Mouse (Mus musculus) E14TG2a.4 (cell line): ENCODE data around the gene Rnf180.

ENCODE experiments used
- H3K27me3 ChIP-seq: 2 replicates; pipeline ENCODE4 v1.6.1; 2014; ENCODE audit warnings: low read length, control low read depth; ENCODE audit not compliant: insufficient read depth
- H3K36me3 ChIP-seq: 2 replicates; pipeline ENCODE4 v1.6.1; 2014; ENCODE audit warnings: low read length, control low read depth; ENCODE audit not compliant: insufficient read depth
- H3K4me1 ChIP-seq: replicated peaks from 2 replicates; pipeline ENCODE4 v1.6.1; 2014; ENCODE audit warnings: low read depth, low read length, control low read depth
- H3K4me3 ChIP-seq: replicated peaks from 2 replicates; pipeline ENCODE4 v1.5.1; 2014; ENCODE audit warnings: mild to moderate bottlenecking, low read length
- H3K9me3 ChIP-seq: 2 replicates; pipeline ENCODE4 v1.6.1; 2014; ENCODE audit warnings: low read length, control low read depth
- CTCF ChIP-seq: conservative IDR thresholded peaks from 2 replicates; pipeline ENCODE4 v1.5.1; 2014; ENCODE audit warnings: low read length
- NANOG ChIP-seq: IDR thresholded peaks from 2 replicates; pipeline ENCODE4 v1.6.1; 2014; ENCODE audit warnings: borderline replicate concordance, low read length, mixed read lengths
- POU5F1 ChIP-seq: IDR thresholded peaks from 2 replicates; pipeline ENCODE4 v1.6.1; 2014; ENCODE audit warnings: low read length, borderline replicate concordance

Gene Rnf180

DNA sequence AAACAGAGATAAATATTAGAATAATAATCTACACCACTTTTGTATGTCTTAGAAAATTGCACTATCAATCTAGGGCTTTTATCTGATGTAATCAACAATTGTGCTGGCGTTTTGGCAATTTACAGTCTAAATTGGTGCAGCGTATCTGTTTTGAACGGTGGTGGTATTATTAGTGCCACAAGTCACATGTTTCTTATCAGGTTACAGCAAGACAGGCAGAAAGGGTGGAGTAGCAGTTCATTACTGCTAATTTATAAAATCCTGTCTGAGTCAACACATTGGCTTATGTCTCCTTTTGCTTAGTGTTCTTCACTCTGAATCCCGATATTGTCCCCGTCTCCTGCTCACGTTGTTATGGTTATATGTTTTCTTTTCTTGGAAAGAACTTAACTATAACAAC lies 164.5 kb downstream of the Rnf180 start:
- peaks cover 5% of the 10 kb centered on the region; the same call in 1 of the 2 replicates for H3K9me3 ChIP-seq
- H3K4me1 ChIP-seq, result no peaks in the 10 kb centered on the region
- H3K4me3 ChIP-seq, result no peak overlapping the region
- H3K27me3 ChIP-seq, result no peaks in the 10 kb centered on the region
- TF ChIP-seq NANOG (no peak), POU5F1 (no peak), CTCF (no peak)
- no peaks in the 10 kb centered on the region for H3K36me3 ChIP-seq

DNA sequence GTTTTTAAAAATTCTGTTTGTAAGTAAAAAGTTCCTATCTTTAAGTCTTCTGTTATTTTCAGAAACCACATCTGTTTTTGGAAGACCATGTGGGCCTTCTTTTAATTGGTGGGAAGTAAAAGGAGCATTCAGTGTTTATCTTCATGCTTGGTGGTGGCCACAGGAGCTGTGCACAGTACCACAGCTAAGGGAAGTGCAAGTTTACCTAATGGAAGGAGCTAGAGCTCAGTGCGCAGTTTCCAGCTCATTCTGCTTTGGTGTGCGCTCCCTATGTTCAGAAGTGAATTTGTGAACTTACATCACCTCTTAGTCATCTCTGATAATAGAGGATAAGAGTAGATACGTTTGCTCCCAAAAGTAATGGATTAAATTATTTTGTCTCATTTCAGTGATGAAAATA lies 172.5 kb downstream of the Rnf180 start:
- Histone ChIP-seq H3K27me3 (no peaks in the 10 kb centered on the region), H3K4me1 (no peaks in the 10 kb centered on the region), H3K36me3 (no peaks in the 10 kb centered on the region), H3K4me3 (no peak overlapping the region), H3K9me3 (peaks cover 5% of the 10 kb centered on the region; the same call in 1 of the 2 replicates)
- TF ChIP-seq NANOG (no peak), CTCF (no peak), POU5F1 (no peak)

DNA sequence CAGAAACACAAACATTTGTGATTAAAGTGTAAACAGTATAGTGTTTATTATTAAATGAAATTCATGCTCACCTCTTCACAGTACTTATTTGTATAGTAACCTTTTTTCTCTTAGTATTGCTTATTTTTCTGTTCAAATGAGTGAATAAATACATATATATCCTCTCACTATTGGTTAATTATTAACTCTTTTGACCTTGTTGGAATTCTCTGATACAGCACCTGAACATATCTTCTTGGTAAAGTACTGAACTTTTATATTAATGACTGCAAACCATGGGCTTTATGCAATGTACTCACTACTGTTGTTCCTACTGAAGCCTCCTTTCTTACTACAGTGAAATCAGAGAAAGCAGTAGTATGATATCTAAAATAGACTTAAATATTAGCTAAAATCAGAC lies 173.0 kb downstream of the Rnf180 start:
- H3K4me1 ChIP-seq, result no peaks in the 10 kb centered on the region
- peaks cover 5% of the 10 kb centered on the region; the same call in 1 of the 2 replicates for H3K9me3 ChIP-seq
- no peak for TF ChIP-seq CTCF
- TF ChIP-seq POU5F1, result no peak
- no peak for TF ChIP-seq NANOG
- no peaks in the 10 kb centered on the region for H3K36me3 ChIP-seq
- H3K27me3 ChIP-seq, result no peaks in the 10 kb centered on the region
- no peak overlapping the region for H3K4me3 ChIP-seq

DNA sequence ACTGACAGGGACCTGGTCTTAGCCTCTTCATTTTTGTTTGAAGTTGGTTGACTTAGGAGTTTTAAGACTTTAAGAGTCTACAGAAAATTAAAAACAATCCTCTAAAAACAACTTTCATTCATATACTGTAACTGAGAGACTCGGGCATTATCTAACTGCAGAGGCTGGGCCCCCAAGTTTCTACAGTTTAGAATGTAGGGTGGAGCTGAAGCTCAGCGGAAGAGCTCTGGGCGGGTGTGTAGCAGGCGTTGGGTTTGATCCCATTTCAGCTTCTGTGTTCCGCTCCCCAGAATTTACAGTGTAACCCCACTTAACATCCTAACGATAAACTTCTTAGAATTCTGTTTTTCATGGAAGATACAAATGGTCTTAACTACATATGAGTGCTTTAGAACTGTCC lies 183.0 kb downstream of the Rnf180 start:
- no peaks in the 10 kb centered on the region for H3K9me3 ChIP-seq
- no peak overlapping the region for H3K4me3 ChIP-seq
- TF ChIP-seq CTCF (no peak), POU5F1 (no peak), NANOG (no peak)
- H3K36me3 ChIP-seq, result no peaks in the 10 kb centered on the region
- no peaks in the 10 kb centered on the region for H3K27me3 ChIP-seq
- no peaks in the 10 kb centered on the region for H3K4me1 ChIP-seq

DNA sequence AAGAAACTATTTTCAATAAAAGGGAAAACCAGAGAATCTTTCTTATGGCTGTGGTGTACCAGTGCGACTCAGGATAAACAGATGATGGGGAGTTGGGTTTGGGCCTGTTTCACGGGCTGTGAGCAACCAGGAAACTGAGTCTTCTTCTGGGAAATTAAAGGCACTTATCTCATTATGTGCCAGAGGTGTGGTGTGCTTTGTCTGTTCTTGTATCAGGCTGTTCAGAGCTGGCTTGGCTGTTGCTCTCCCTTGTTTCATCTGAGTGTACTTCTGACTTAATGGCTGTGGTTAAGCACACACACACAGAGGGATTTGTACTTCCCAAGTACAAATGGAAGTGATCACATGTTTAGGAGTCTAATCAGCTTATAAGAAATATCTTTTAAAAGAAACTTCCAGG lies 190.2 kb downstream of the Rnf180 start:
- no peak overlapping the region for H3K4me3 ChIP-seq
- H3K36me3 ChIP-seq, result no peaks in the 10 kb centered on the region
- H3K27me3 ChIP-seq, result no peaks in the 10 kb centered on the region
- H3K9me3 ChIP-seq, result no peaks in the 10 kb centered on the region
- no peaks in the 10 kb centered on the region for H3K4me1 ChIP-seq
- TF ChIP-seq POU5F1 (no peak), NANOG (no peak), CTCF (no peak)

DNA sequence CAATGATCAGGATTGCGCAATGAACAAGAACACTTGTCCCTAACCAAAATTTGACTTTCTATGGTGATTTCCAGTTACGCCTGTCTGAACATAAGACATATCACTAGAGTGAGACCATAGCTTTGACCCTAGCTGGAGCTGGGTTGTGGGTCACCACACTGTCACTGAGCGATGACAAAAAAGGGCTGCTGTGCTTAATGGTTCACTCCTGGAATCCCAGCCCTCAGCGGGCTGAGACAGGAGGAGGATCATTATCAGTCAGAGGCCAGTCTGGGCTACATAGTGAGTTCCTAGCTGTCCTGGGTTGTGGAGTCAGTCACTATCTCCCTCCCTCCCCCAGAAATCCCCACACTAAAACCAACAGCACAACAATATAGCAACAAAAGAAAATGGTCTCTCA lies 193.9 kb downstream of the Rnf180 start:
- H3K9me3 ChIP-seq, result no peaks in the 10 kb centered on the region
- H3K27me3 ChIP-seq, result no peaks in the 10 kb centered on the region
- TF ChIP-seq CTCF, result no peak
- no peak for TF ChIP-seq NANOG
- no peak for TF ChIP-seq POU5F1
- H3K4me3 ChIP-seq, result no peak overlapping the region
- no peaks in the 10 kb centered on the region for H3K36me3 ChIP-seq
- no peaks in the 10 kb centered on the region for H3K4me1 ChIP-seq

DNA sequence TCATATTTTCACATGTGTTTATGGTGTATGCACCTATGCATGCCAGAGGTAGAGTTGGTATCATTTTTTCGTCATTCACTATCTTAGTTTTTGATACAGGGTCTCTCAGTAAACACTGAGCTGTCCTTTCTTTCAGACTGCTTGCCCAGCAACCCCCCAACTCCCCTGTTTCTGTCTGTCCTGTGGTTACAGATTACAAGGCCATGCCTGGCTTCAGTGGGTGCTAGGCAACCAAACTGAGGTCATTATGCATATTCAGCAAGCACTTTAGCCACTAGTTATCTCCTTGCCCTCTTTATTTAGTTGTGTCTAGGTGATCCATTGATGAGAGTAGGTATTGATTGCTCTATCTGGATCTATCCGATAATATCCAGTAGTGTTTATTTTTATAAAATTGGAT lies 198.3 kb downstream of the Rnf180 start:
- Histone ChIP-seq H3K27me3 (no peaks in the 10 kb centered on the region), H3K9me3 (no peaks in the 10 kb centered on the region), H3K4me3 (no peak overlapping the region), H3K36me3 (no peaks in the 10 kb centered on the region), H3K4me1 (no peaks in the 10 kb centered on the region)
- TF ChIP-seq NANOG, result no peak
- no peak for TF ChIP-seq POU5F1
- TF ChIP-seq CTCF, result no peak

DNA sequence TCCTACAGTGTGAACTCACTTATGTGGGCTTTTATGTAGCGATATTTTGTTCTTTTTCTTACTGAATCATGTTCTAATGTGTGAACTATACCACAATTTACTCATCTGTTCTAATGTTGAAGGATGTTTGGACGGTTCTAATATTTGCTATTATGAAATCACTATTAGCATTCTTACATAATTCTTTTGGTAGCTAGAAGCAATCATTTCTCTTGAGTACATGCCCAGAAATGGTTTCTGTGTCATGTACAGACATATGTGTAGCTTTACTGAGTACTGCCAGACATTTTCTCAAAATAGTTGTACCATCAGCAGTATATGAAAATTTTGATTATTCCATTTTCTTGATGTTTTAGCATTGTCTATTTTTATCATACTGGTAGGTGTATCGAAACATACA lies 205.3 kb downstream of the Rnf180 start:
- TF ChIP-seq CTCF (no peak), POU5F1 (no peak), NANOG (no peak)
- Histone ChIP-seq H3K4me1 (no peaks in the 10 kb centered on the region), H3K9me3 (no peaks in the 10 kb centered on the region), H3K36me3 (no peaks in the 10 kb centered on the region), H3K4me3 (no peak overlapping the region), H3K27me3 (no peaks in the 10 kb centered on the region)

DNA sequence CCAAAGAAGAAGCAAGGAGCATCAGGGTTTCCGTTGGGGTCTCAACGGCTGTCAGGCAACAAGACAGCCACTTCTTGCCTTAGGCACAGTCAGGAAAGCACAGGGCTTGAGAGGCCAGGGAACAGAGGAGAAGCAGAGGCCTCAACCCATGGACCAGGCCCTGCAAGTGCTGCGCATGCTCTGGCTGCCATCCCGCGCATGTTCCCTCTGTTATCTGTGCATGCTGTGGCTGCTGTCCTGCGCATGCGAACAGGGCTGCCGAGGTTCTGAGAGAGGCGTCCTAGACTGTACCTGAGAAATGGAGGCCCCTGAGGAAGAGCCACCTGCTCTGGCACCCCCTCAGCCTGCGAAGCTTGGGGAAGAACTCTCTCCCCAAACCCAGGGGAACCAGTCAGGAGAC lies 212.8 kb downstream of the Rnf180 start, which contains the start of gene 4933425L06Rik:
Gene 4933425L06Rik (plus strand): TSS at position 261 of the 400 bp plus-strand sequence.
- TF ChIP-seq CTCF (no peak), NANOG (no peak), POU5F1 (no peak)
- H3K36me3 ChIP-seq, result no peaks in the 10 kb centered on the region
- H3K4me1 ChIP-seq, result peaks cover 7% of the 10 kb centered on the region
- H3K27me3 ChIP-seq, result no peaks in the 10 kb centered on the region
- H3K9me3 ChIP-seq, result no peaks in the 10 kb centered on the region
- H3K4me3 ChIP-seq, result 0 out of 2 replicates have a peak within 1 kb of the TSS, but pooled peaks have one; percentile 20
